Mouse (Mus musculus) limb, embryonic 15.5 days (tissue): ENCODE data around the gene Irf2bpl. TPM values are rescaled to one million over a fixed set of nuclear protein-coding genes. Genes with fewer than 3 reads are reported as not detected.

Source experiments
- ATAC-seq: fragments of 200-750 bp; cut with Nextera tagmentation; 2 replicates; pipeline ENCODE4 v1.8.0; 2017; ENCODE audit warnings: low read depth, moderate TSS enrichment; ENCODE audit not compliant: insufficient number of reproducible peaks, low FRiP score, low TSS enrichment
- H3K27ac ChIP-seq: fragments of 300-500 bp; sonication (generic); 2 replicates; pipeline ENCODE4 v1.5.1; 2015; ENCODE audit warnings: moderate library complexity, mild to moderate bottlenecking, inconsistent platforms
- H3K27me3 ChIP-seq: fragments of 300-500 bp; sonication (generic); 2 replicates; pipeline ENCODE4 v1.6.1; 2015; ENCODE audit warnings: inconsistent platforms
- H3K36me3 ChIP-seq: fragments of 300-500 bp; sonication (generic); 2 replicates; pipeline ENCODE4 v1.6.1; 2015; ENCODE audit warnings: inconsistent platforms
- H3K4me1 ChIP-seq: fragments of 300-500 bp; sonication (generic); 2 replicates; pipeline ENCODE4 v1.6.1; 2015; ENCODE audit warnings: inconsistent platforms
- H3K4me2 ChIP-seq: fragments of 300-500 bp; sonication (generic); 2 replicates; pipeline ENCODE4 v1.6.1; 2015; ENCODE audit warnings: mild to moderate bottlenecking, inconsistent platforms
- H3K4me3 ChIP-seq: fragments of 300-500 bp; sonication (generic); 2 replicates; pipeline ENCODE4 v1.5.1; 2015; ENCODE audit warnings: mild to moderate bottlenecking, inconsistent platforms
- H3K9ac ChIP-seq: fragments of 300-500 bp; sonication (generic); 2 replicates; pipeline ENCODE4 v1.6.1; 2015; ENCODE audit warnings: inconsistent platforms
- H3K9me3 ChIP-seq: fragments of 300-500 bp; sonication (generic); 2 replicates; pipeline ENCODE4 v1.6.1; 2016; ENCODE audit warnings: inconsistent platforms
- WGBS: fragments of 180-500 bp; shearing (Covaris S2); methylation state at CpG from one replicate; pipeline ENCODE4 v1.1.7; 2015; 5-methylcytosine and 5-hydroxymethylcytosine counted together
- polyA plus RNA-seq: library from polyadenylated mRNA; unstranded; fragments of >200 nt; fragmentation: Nextera tagmentation; extraction: Ambion mirVana; gene quantifications from 2 replicates; pipeline ENCODE4 v1.2.1, GENCODE M21; 2015

Irf2bpl gene
- polyA plus RNA-seq, 1 experiment from 2014 or later: 38.5 TPM

- 13% methylated on average over 7 of the region's 7 CpGs for WGBS
- Histone ChIP-seq H3K27ac (peak overlapping the region; percentile 99), H3K4me2 (peak overlapping the region; percentile 11; the same call in 1 of the 2 replicates), H3K9ac (no peak overlapping the region), H3K9me3 (no peaks in the 10 kb centered on the region), H3K4me1 (peaks cover 88% of the 10 kb centered on the region), H3K27me3 (no peaks in the 10 kb centered on the region), H3K4me3 (no peak overlapping the region), H3K36me3 (no peaks in the 10 kb centered on the region)
- ATAC-seq: no peak
These were observed 11.9 kb upstream of the Irf2bpl start for GRCm38 (mm10) chr12:86896441-86896890.

- H3K4me2 ChIP-seq: peak overlapping the region; percentile 62; the same call in 1 of the 2 replicates
- 26% methylated on average over 4 of the region's 4 CpGs for WGBS
- H3K4me3 ChIP-seq: no peak overlapping the region
- H3K4me1 ChIP-seq: peaks cover 92% of the 10 kb centered on the region
- no peak for ATAC-seq
- no peaks in the 10 kb centered on the region for H3K36me3 ChIP-seq
- no peaks in the 10 kb centered on the region for H3K27me3 ChIP-seq
- H3K9me3 ChIP-seq: no peaks in the 10 kb centered on the region
- H3K9ac ChIP-seq: no peak overlapping the region
- peak overlapping the region; percentile 99 for H3K27ac ChIP-seq
These were observed 11.3 kb upstream of the Irf2bpl start for GRCm38 (mm10) chr12:86895703-86896409.

- peaks cover 95% of the 10 kb centered on the region for H3K4me1 ChIP-seq
- 1% methylated on average over 12 of the region's 12 CpGs for WGBS
- H3K27me3 ChIP-seq: no peaks in the 10 kb centered on the region
- H3K9me3 ChIP-seq: no peaks in the 10 kb centered on the region
- no peak overlapping the region for H3K9ac ChIP-seq
- no peaks in the 10 kb centered on the region for H3K36me3 ChIP-seq
- peak; percentile 0; the same call in 1 of the 2 replicates for ATAC-seq
- H3K27ac ChIP-seq: peak overlapping the region; percentile 99
- peak overlapping the region; percentile 34 for H3K4me3 ChIP-seq
- peak overlapping the region; percentile 62 for H3K4me2 ChIP-seq
These were observed 10.3 kb upstream of the Irf2bpl start for GRCm38 (mm10) chr12:86894841-86895428.

DNA sequence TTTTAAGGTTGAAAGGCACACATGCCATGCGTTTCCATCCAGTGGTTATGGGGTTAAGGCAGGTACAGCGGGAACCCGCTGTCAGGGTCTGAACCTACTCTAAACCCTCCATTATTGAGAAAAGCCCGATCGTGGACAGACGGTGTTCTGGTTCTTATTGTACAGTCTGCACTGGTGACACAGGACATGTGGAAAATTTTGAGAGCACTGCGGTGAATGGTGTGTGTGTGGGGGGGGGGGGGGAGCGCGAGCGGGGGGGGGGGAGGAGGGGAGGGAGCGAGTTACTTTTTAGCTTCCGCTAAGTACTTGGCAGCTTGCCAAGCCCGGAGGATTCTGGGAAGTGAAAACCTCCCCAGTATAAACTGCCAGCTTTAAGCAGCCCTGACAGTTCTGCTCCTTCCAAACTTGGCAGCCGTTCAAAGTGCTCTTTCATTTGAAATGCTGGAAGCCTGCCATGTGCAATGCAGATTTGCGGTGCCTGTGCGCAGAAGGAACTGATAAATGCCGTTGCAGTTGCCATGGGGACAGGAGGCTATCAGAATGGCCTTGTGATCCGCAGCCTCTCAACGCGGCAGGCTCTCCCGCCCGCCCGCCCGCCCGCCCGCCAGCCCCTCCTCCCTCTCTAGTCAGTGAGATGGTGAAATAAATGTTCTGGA, 9.7 kb upstream of the Irf2bpl start:
- WGBS: 0% methylated on average over 21 of the region's 26 CpGs
- H3K9ac ChIP-seq: 0 out of 2 replicates have a peak overlapping the region, but pooled peaks have one; percentile 33
- H3K4me2 ChIP-seq: peak overlapping the region; percentile 62
- H3K27me3 ChIP-seq: no peaks in the 10 kb centered on the region
- no peaks in the 10 kb centered on the region for H3K36me3 ChIP-seq
- H3K9me3 ChIP-seq: no peaks in the 10 kb centered on the region
- peak; percentile 83 for ATAC-seq
- peak overlapping the region; percentile 36 for H3K4me3 ChIP-seq
- peaks cover 95% of the 10 kb centered on the region for H3K4me1 ChIP-seq
- H3K27ac ChIP-seq: peak overlapping the region; percentile 99

- Histone ChIP-seq H3K4me1 (peaks cover 95% of the 10 kb centered on the region), H3K9me3 (no peaks in the 10 kb centered on the region), H3K9ac (0 out of 2 replicates have a peak overlapping the region, but pooled peaks have one; percentile 33), H3K36me3 (no peaks in the 10 kb centered on the region), H3K27ac (peak overlapping the region; percentile 99), H3K27me3 (no peaks in the 10 kb centered on the region), H3K4me3 (peak overlapping the region; percentile 36), H3K4me2 (peak overlapping the region; percentile 60)
- peak; percentile 53 for ATAC-seq
- WGBS: under 1% methylated on average over 20 of the region's 20 CpGs
These were observed 9.0 kb upstream of the Irf2bpl start for GRCm38 (mm10) chr12:86893326-86894183.

- Histone ChIP-seq H3K4me2 (peak overlapping the region; percentile 60), H3K27ac (peak overlapping the region; percentile 99), H3K4me3 (peak overlapping the region; percentile 36), H3K4me1 (peaks cover 95% of the 10 kb centered on the region), H3K9me3 (no peaks in the 10 kb centered on the region), H3K36me3 (no peaks in the 10 kb centered on the region), H3K9ac (no peak overlapping the region), H3K27me3 (no peaks in the 10 kb centered on the region)
- no peak for ATAC-seq
- WGBS: 5% methylated on average over 18 of the region's 18 CpGs
These were observed 8.2 kb upstream of the Irf2bpl start for GRCm38 (mm10) chr12:86892711-86893311.

DNA sequence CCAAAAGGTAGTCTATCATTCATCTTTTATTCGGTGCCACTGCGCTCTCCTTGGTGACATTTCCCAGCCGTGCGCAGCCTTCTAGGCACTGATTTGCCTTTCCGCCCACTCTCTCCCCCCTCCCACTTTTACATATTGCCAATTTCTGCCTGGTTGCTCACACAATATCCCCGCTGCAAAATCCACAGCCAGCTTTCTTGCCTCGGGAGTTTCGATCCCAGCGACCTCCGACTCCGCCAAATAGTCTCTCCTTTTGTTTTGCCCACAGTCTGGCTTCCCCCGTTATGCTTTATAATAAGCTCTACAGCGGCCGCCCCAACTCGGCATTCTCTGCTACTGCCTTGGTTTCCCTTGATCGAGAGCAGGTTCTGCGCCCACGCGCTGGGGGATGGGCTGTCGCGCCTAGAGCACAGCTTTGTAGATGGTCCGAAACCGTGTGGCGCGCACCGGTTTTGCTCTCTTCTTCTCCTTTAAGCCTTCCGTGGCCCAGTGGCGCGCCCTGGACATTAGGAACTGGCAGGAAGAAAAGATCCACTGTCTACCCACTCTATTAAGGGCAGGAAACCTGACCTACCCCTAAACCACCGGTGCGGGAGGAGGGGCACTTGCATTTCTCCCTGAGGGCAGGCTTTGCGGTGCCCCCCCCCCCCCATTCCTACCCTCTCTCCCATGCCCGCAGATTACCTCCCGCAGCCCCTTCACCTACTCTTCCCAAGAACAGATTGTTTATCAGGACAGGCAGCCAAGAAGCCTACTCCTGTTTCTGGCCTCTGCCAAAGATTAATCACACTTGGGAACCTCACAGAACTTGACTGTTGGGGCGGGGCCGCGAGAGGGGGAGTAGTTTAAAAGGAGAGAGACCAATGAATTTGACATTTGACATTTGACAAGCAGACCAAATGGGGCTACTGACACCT, 7.4 kb upstream of the Irf2bpl start:
- H3K4me1 ChIP-seq: peaks cover 94% of the 10 kb centered on the region
- peak overlapping the region; percentile 36 for H3K4me3 ChIP-seq
- H3K9ac ChIP-seq: peak overlapping the region; percentile 29
- H3K9me3 ChIP-seq: no peaks in the 10 kb centered on the region
- peak overlapping the region; percentile 99 for H3K27ac ChIP-seq
- no peak for ATAC-seq
- no peaks in the 10 kb centered on the region for H3K27me3 ChIP-seq
- 1% methylated on average over 37 of the region's 37 CpGs for WGBS
- H3K4me2 ChIP-seq: peak overlapping the region; percentile 60
- H3K36me3 ChIP-seq: no peaks in the 10 kb centered on the region

DNA sequence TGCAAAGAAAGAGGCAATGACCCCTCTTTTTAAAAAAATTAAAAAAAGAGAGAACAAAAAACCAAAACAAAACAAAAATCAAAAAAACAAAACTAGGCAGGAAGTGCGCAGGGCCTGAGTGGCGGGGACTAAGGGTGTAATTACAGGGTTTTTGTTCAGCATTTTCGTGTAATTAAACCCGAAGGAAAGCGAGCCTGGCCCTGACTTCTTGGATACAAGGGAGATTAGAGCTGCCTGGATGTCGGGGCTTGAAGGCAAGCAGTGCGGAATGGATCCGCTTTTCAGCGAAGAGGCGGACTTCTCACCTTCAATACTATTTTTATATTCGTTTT, 6.8 kb upstream of the Irf2bpl start:
- 0 out of 2 replicates have a peak overlapping the region, but pooled peaks have one; percentile 29 for H3K9ac ChIP-seq
- H3K27me3 ChIP-seq: no peaks in the 10 kb centered on the region
- H3K9me3 ChIP-seq: no peaks in the 10 kb centered on the region
- no peaks in the 10 kb centered on the region for H3K36me3 ChIP-seq
- peak overlapping the region; percentile 99 for H3K27ac ChIP-seq
- peak overlapping the region; percentile 60 for H3K4me2 ChIP-seq
- no peak for ATAC-seq
- H3K4me1 ChIP-seq: peaks cover 95% of the 10 kb centered on the region
- peak overlapping the region; percentile 36 for H3K4me3 ChIP-seq
- WGBS: 10% methylated on average over 11 of the region's 11 CpGs

- Histone ChIP-seq H3K9me3 (no peaks in the 10 kb centered on the region), H3K4me2 (no peak overlapping the region), H3K36me3 (no peaks in the 10 kb centered on the region), H3K27me3 (no peaks in the 10 kb centered on the region), H3K9ac (0 out of 2 replicates have a peak overlapping the region, but pooled peaks have one; percentile 0), H3K4me3 (no peak overlapping the region), H3K27ac (peak overlapping the region; percentile 96), H3K4me1 (peaks cover 91% of the 10 kb centered on the region)
- no peak for ATAC-seq
- 34% methylated on average over 8 of the region's 8 CpGs for whole genome bisulfite sequencing
These were observed 6.3 kb upstream of the Irf2bpl start for GRCm38 (mm10) chr12:86890796-86891301.

GRCm38 (mm10) chr12:86890091-86890720, 5.6 kb upstream of the Irf2bpl start:
- no peaks in the 10 kb centered on the region for H3K9me3 ChIP-seq
- 0 out of 2 replicates have a peak overlapping the region, but pooled peaks have one; percentile 0 for H3K9ac ChIP-seq
- no peaks in the 10 kb centered on the region for H3K27me3 ChIP-seq
- H3K36me3 ChIP-seq: no peaks in the 10 kb centered on the region
- ATAC-seq: no peak
- H3K4me3 ChIP-seq: no peak overlapping the region
- no peak overlapping the region for H3K4me2 ChIP-seq
- peak overlapping the region; percentile 96 for H3K27ac ChIP-seq
- H3K4me1 ChIP-seq: peaks cover 91% of the 10 kb centered on the region
- 67% methylated on average over 12 of the region's 12 CpGs for WGBS
